Mouse (Mus musculus) limb, embryonic 14.5 days (tissue): ENCODE measurements at regions not wholly inside any gene's neighbourhood (a gene's known extent, or its start where the extent isn't known, plus 50 kb on each side); places are given as distances from the start of the nearest gene placed in this dataset.
A peak's percentile ranks its signal among the peaks of the same experiment; 100 is the strongest.
"Not testable (repeated sequence)": the region's sequence is repeated elsewhere in the genome, so short reads cannot be mapped to it uniquely, and the experiment has no call there.

Source experiments
- ATAC-seq: fragments of 200-750 bp; cut with Nextera tagmentation; 2 replicates; pipeline ENCODE4 v1.8.0; 2017; ENCODE audit warnings: low read depth, moderate number of reproducible peaks, moderate TSS enrichment; ENCODE audit not compliant: low FRiP score
- DNase-seq: peaks from one replicate; pipeline ENCODE4 v3.0.0-alpha.2; 2015; ENCODE audit warnings: low spot score
- H3K27ac ChIP-seq: fragments of 300-500 bp; sonication (generic); replicated peaks from 2 replicates; pipeline ENCODE4 v1.5.1; 2014; ENCODE audit warnings: low read depth, mild to moderate bottlenecking, low read length, moderate library complexity, mixed read lengths
- H3K27me3 ChIP-seq: fragments of 300-500 bp; sonication (generic); 2 replicates; pipeline ENCODE4 v1.6.1; 2014; ENCODE audit warnings: low read length, mixed read lengths; ENCODE audit not compliant: control insufficient read depth, insufficient read depth
- H3K36me3 ChIP-seq: fragments of 300-500 bp; sonication (generic); 2 replicates; pipeline ENCODE4 v1.6.1; 2014; ENCODE audit warnings: mild to moderate bottlenecking, low read length, moderate library complexity, mixed read lengths; ENCODE audit not compliant: control insufficient read depth, insufficient read depth
- H3K4me1 ChIP-seq: fragments of 300-500 bp; sonication (generic); 2 replicates; pipeline ENCODE4 v1.6.1; 2014; ENCODE audit warnings: antibody characterized with exemption, low read length, mixed read lengths; ENCODE audit not compliant: control insufficient read depth, insufficient read depth
- H3K4me2 ChIP-seq: fragments of 300-500 bp; sonication (generic); replicated peaks from 2 replicates; pipeline ENCODE4 v1.6.1; 2014; ENCODE audit warnings: low read depth, mild to moderate bottlenecking, low read length, moderate library complexity; ENCODE audit not compliant: severe bottlenecking
- H3K4me3 ChIP-seq: fragments of 300-500 bp; sonication (generic); replicated peaks from 2 replicates; pipeline ENCODE4 v1.5.1; 2014; ENCODE audit warnings: low read length
- H3K9ac ChIP-seq: fragments of 300-500 bp; sonication (generic); 2 replicates; pipeline ENCODE4 v1.6.1; 2014; ENCODE audit warnings: mild to moderate bottlenecking, low read depth, low read length, moderate library complexity; ENCODE audit not compliant: severe bottlenecking
- H3K9me3 ChIP-seq: fragments of 300-500 bp; sonication (generic); 2 replicates; pipeline ENCODE4 v1.6.1; 2016; ENCODE audit warnings: low read length; ENCODE audit not compliant: control insufficient read depth
- POLR2A ChIP-seq: fragments of 200-500 bp; IDR thresholded peaks from 2 replicates; pipeline ENCODE4 v1.8.0; 2012; ENCODE audit warnings: inconsistent platforms, mild to moderate bottlenecking, moderate library complexity, borderline replicate concordance; ENCODE audit not compliant: insufficient read depth, insufficient read length; ENCODE audit errors: extremely low read depth
- WGBS: fragments of 180-500 bp; shearing (Covaris S2); extraction: QIAGEN DNeasy Blood & Tissue Kit; methylation state at CpG from one replicate; pipeline ENCODE4 v1.1.7; 2014; 5-methylcytosine and 5-hydroxymethylcytosine counted together

- H3K9me3 ChIP-seq, H3K4me1 ChIP-seq, H3K27me3 ChIP-seq, H3K36me3 ChIP-seq, H3K9ac ChIP-seq, DNase-seq, H3K4me3 ChIP-seq, ATAC-seq, H3K4me2 ChIP-seq, H3K27ac ChIP-seq: not testable (repeated sequence)
- 22% methylated on average over 10 of the region's 11 CpGs for WGBS
Measured at GRCm38 (mm10) chr13:61710823-61711222, 140.9 kb upstream of the Cts3 start.

GRCm38 (mm10) chr13:61665729-61666128 lies 95.8 kb upstream of the Cts3 start:
- H3K4me3 ChIP-seq, result no peak overlapping the region; the same call in 1 of the 2 replicates
- H3K27ac ChIP-seq, result no peak overlapping the region
- no peaks in the 10 kb centered on the region for H3K4me1 ChIP-seq
- peak overlapping the region; percentile 37 for H3K4me2 ChIP-seq
- TF ChIP-seq POLR2A, result no peak
- DNase-seq (no peak), ATAC-seq (no peak)
- WGBS, result 15% methylated on average over 45 of the region's 46 CpGs
- no peak overlapping the region for H3K9ac ChIP-seq
- H3K9me3 ChIP-seq, result no peaks in the 10 kb centered on the region
- no peaks in the 10 kb centered on the region for H3K27me3 ChIP-seq
- no peaks in the 10 kb centered on the region for H3K36me3 ChIP-seq
